ENCODE assay signal across 19 mouse cellular contexts in the genomic region with DNA sequence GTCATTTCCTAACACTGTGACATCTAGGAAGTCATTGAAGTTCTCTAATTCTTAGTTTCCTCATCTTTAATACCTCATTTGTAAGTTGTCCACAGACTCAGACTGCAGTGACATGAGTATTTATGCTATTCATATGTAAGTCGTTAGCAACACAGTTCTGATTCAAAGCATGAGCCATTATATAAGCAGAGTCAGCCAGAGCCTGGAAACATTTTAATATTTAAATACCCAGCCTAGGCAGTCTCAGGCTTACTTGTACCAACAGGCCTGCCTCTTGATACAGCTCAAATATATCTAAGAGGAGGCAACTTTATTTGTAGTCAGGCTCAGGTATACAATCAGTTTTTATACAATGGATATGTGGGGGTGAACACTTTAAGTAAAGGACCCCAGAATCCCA.
"Had no signal": no experiment of that assay in that cellular context is flagged by ENCODE, and none has a peak within 500 bp of the region (broad histone marks: within the 10 kb centered on the region; RNA-seq: fewer than 3 reads in every experiment).

No protein-coding gene starts in this region.

- H3K4me1 ChIP-seq: midbrain, embryonic 10.5 days; midbrain, embryonic 12.5 days; neural tube, embryonic 13.5 days; neural tube, embryonic 15.5 days had no signal

- H3K9ac ChIP-seq: lung, embryonic 14.5 days; midbrain, embryonic 12.5 days; neural tube, embryonic 13.5 days; neural tube, embryonic 15.5 days had no signal

- H3K27me3 ChIP-seq: midbrain, embryonic 12.5 days; neural tube, embryonic 13.5 days; neural tube, embryonic 15.5 days had no signal

- H3K9me3 ChIP-seq: midbrain, embryonic 10.5 days; midbrain, embryonic 12.5 days; neural tube, embryonic 15.5 days had no signal

- H3K4me2 ChIP-seq: lung, embryonic 14.5 days; midbrain, embryonic 12.5 days; neural tube, embryonic 13.5 days; neural tube, embryonic 15.5 days had no signal

- DNase-seq: lung, adult 18-20 months; lung, postnatal 10 days; lung, postnatal 4 days; midbrain, embryonic 14.5 days; retina, postnatal 1 day; right cerebral cortex, adult 18-20 months; right cerebral cortex, postnatal 25 days; right cerebral cortex, postnatal 4 days; spleen, adult 18-20 months; thymus, adult 18-20 months; thymus, postnatal 14 days; thymus, postnatal 36 days had no signal

- H3K4me3 ChIP-seq: midbrain, embryonic 10.5 days; midbrain, embryonic 12.5 days; myocyte; neural tube, embryonic 13.5 days; neural tube, embryonic 15.5 days had no signal

- H3K27ac ChIP-seq: midbrain, embryonic 10.5 days; midbrain, embryonic 12.5 days; neural tube, embryonic 13.5 days; neural tube, embryonic 15.5 days had no signal

- ATAC-seq: midbrain, embryonic 16.5 days had no signal

- H3K36me3 ChIP-seq: midbrain, embryonic 10.5 days; midbrain, embryonic 12.5 days; neural tube, embryonic 13.5 days; neural tube, embryonic 15.5 days had no signal
